Mouse (Mus musculus): Measurements from ENCODE around the gene 4931422A03Rik. TPM values are rescaled to one million over a fixed set of nuclear protein-coding genes. Genes with fewer than 3 reads are reported as not detected.
A peak's percentile ranks its signal among the peaks of the same experiment; 100 is the strongest.

The 4931422A03Rik gene
- polyA plus RNA-seq, 1 experiment: not detected

GRCm38 (mm10) chr2:103971838-103972237 is 56.3 kb downstream of the 4931422A03Rik start:
- Histone ChIP-seq H3K4me1 (ENCODE audit: control insufficient read depth, insufficient read depth, low read length) (no peaks in the 10 kb centered on the region), H3K4me3 (ENCODE audit: insufficient read depth, low read length) (no peak overlapping the region), H3K27ac (ENCODE audit: insufficient read depth, low read length) (no peak overlapping the region)
- no peak for TF ChIP-seq POLR2A (IDR thresholded peaks at IDR 0.05; ENCODE audit: low read depth, low read length)
- no peak for TF ChIP-seq CTCF (IDR thresholded peaks at IDR 0.05; ENCODE audit: borderline replicate concordance, insufficient read depth, low read length)

GRCm38 (mm10) chr2:103970791-103971649 is 57.1 kb downstream of the 4931422A03Rik start:
- Histone ChIP-seq H3K4me1 (ENCODE audit: control insufficient read depth, insufficient read depth, low read length) (no peaks in the 10 kb centered on the region), H3K27ac (ENCODE audit: insufficient read depth, low read length) (no peak overlapping the region), H3K4me3 (ENCODE audit: insufficient read depth, low read length) (peak overlapping the region; percentile 45; the same call in 1 of the 2 replicates)
- TF ChIP-seq CTCF (IDR thresholded peaks at IDR 0.05; ENCODE audit: borderline replicate concordance, insufficient read depth, low read length) (no peak), POLR2A (IDR thresholded peaks at IDR 0.05; ENCODE audit: low read depth, low read length) (no peak)

GRCm38 (mm10) chr2:103970041-103970790 is 57.9 kb downstream of the 4931422A03Rik start:
- Histone ChIP-seq H3K27ac (ENCODE audit: insufficient read depth, low read length) (no peak overlapping the region), H3K4me3 (ENCODE audit: insufficient read depth, low read length) (peak overlapping the region; percentile 47), H3K4me1 (ENCODE audit: control insufficient read depth, insufficient read depth, low read length) (no peaks in the 10 kb centered on the region)
- TF ChIP-seq POLR2A (IDR thresholded peaks at IDR 0.05; ENCODE audit: low read depth, low read length) (no peak), CTCF (IDR thresholded peaks at IDR 0.05; ENCODE audit: borderline replicate concordance, insufficient read depth, low read length) (no peak)

- Histone ChIP-seq H3K4me3 (ENCODE audit: insufficient read depth, low read length) (peak overlapping the region; percentile 47), H3K27ac (ENCODE audit: insufficient read depth, low read length) (no peak overlapping the region), H3K4me1 (ENCODE audit: control insufficient read depth, insufficient read depth, low read length) (no peaks in the 10 kb centered on the region)
- TF ChIP-seq CTCF (IDR thresholded peaks at IDR 0.05; ENCODE audit: borderline replicate concordance, insufficient read depth, low read length) (no peak), POLR2A (IDR thresholded peaks at IDR 0.05; ENCODE audit: low read depth, low read length) (no peak)
Observed at GRCm38 (mm10) chr2:103969437-103970040, 58.6 kb downstream of the 4931422A03Rik start.

- Histone ChIP-seq H3K4me1 (ENCODE audit: control insufficient read depth, insufficient read depth, low read length) (no peaks in the 10 kb centered on the region), H3K27ac (ENCODE audit: insufficient read depth, low read length) (no peak overlapping the region), H3K4me3 (ENCODE audit: insufficient read depth, low read length) (peak overlapping the region; percentile 47)
- TF ChIP-seq POLR2A (IDR thresholded peaks at IDR 0.05; ENCODE audit: low read depth, low read length) (no peak), CTCF (IDR thresholded peaks at IDR 0.05; ENCODE audit: borderline replicate concordance, insufficient read depth, low read length) (no peak)
Observed at GRCm38 (mm10) chr2:103968919-103969436, 59.2 kb downstream of the 4931422A03Rik start.

GRCm38 (mm10) chr2:103968186-103968585 is 60.0 kb downstream of the 4931422A03Rik start:
- TF ChIP-seq POLR2A (IDR thresholded peaks at IDR 0.05; ENCODE audit: low read depth, low read length): no peak
- TF ChIP-seq CTCF (IDR thresholded peaks at IDR 0.05; ENCODE audit: borderline replicate concordance, insufficient read depth, low read length): no peak
- no peaks in the 10 kb centered on the region for H3K4me1 ChIP-seq (ENCODE audit: control insufficient read depth, insufficient read depth, low read length)
- H3K4me3 ChIP-seq (ENCODE audit: insufficient read depth, low read length): no peak overlapping the region
- no peak overlapping the region for H3K27ac ChIP-seq (ENCODE audit: insufficient read depth, low read length)

GRCm38 (mm10) chr2:103965391-103965790 is 62.8 kb downstream of the 4931422A03Rik start:
- Histone ChIP-seq H3K4me3 (ENCODE audit: insufficient read depth, low read length) (no peak overlapping the region), H3K4me1 (ENCODE audit: control insufficient read depth, insufficient read depth, low read length) (no peaks in the 10 kb centered on the region), H3K27ac (ENCODE audit: insufficient read depth, low read length) (no peak overlapping the region)
- no peak for TF ChIP-seq POLR2A (IDR thresholded peaks at IDR 0.05; ENCODE audit: low read depth, low read length)
- TF ChIP-seq CTCF (IDR thresholded peaks at IDR 0.05; ENCODE audit: borderline replicate concordance, insufficient read depth, low read length): no peak

- H3K4me3 ChIP-seq (ENCODE audit: insufficient read depth, low read length): no peak overlapping the region
- H3K4me1 ChIP-seq (ENCODE audit: control insufficient read depth, insufficient read depth, low read length): no peaks in the 10 kb centered on the region
- TF ChIP-seq POLR2A (IDR thresholded peaks at IDR 0.05; ENCODE audit: low read depth, low read length): no peak
Observed at GRCm38 (mm10) chr2:103962349-103962748, 65.8 kb downstream of the 4931422A03Rik start.

GRCm38 (mm10) chr2:103959574-103959973 is 68.6 kb downstream of the 4931422A03Rik start:
- no peak overlapping the region for H3K27ac ChIP-seq (ENCODE audit: insufficient read depth, low read length)
- H3K4me3 ChIP-seq (ENCODE audit: insufficient read depth, low read length): no peak overlapping the region
- TF ChIP-seq POLR2A (IDR thresholded peaks at IDR 0.05; ENCODE audit: low read depth, low read length) (no peak), CTCF (IDR thresholded peaks at IDR 0.05; ENCODE audit: borderline replicate concordance, insufficient read depth, low read length) (no peak)
- H3K4me1 ChIP-seq (ENCODE audit: control insufficient read depth, insufficient read depth, low read length): no peaks in the 10 kb centered on the region

More at GRCm38 (mm10) chr2:103962349-103962748, 65.8 kb downstream of the 4931422A03Rik start:
- H3K27ac ChIP-seq (ENCODE audit: insufficient read depth, low read length): no peak overlapping the region
